Mouse (Mus musculus): ENCODE measurements at regions not wholly inside any gene's neighbourhood (a gene's known extent, or its start where the extent isn't known, plus 50 kb on each side); places are given as distances from the start of the nearest gene placed in this dataset.
A peak's percentile ranks its signal among the peaks of the same experiment; 100 is the strongest.

GRCm38 (mm10) chr6:67139012-67139375, 99.0 kb upstream of the Serbp1 start:
- Histone ChIP-seq H3K4me2 (replicated peaks; ENCODE audit: low read depth, low read length) (no peak overlapping the region), H3K4me3 (ENCODE audit: low read length) (no peak overlapping the region), H3K36me3 (ENCODE audit: insufficient read depth, low read length) (no peaks in the 10 kb centered on the region), H3K4me1 (ENCODE audit: insufficient read depth, low read length) (0 out of 2 replicates have a peak, but pooled peaks cover 14% of the 10 kb centered on the region), H3K27ac (ENCODE audit: low read length) (no peak overlapping the region; the same call in 1 of the 2 replicates), H3K9me3 (ENCODE audit: low read length) (no peaks in the 10 kb centered on the region), H3K9ac (replicated peaks; ENCODE audit: low read length) (no peak overlapping the region), H3K27me3 (ENCODE audit: insufficient read depth, low read length) (no peaks in the 10 kb centered on the region)
- no peak for ATAC-seq (ENCODE audit: low FRiP score, low TSS enrichment)
- WGBS = 73% methylated on average over 3 of the region's 3 CpGs

- Histone ChIP-seq H3K9me3 (ENCODE audit: low read length) (no peaks in the 10 kb centered on the region), H3K4me2 (replicated peaks; ENCODE audit: low read depth, low read length) (no peak overlapping the region), H3K4me1 (ENCODE audit: insufficient read depth, low read length) (0 out of 2 replicates have a peak, but pooled peaks cover 14% of the 10 kb centered on the region), H3K9ac (replicated peaks; ENCODE audit: low read length) (no peak overlapping the region), H3K27me3 (ENCODE audit: insufficient read depth, low read length) (no peaks in the 10 kb centered on the region), H3K27ac (ENCODE audit: low read length) (peak overlapping the region; percentile 21; the same call in 1 of the 2 replicates), H3K4me3 (ENCODE audit: low read length) (no peak overlapping the region), H3K36me3 (ENCODE audit: insufficient read depth, low read length) (no peaks in the 10 kb centered on the region)
- 29% methylated on average over 13 of the region's 13 CpGs for WGBS
- ATAC-seq (ENCODE audit: low FRiP score, low TSS enrichment) = peak; percentile 71
These were observed 99.5 kb upstream of the Serbp1 start for GRCm38 (mm10) chr6:67138302-67139011.

GRCm38 (mm10) chr6:67137482-67137881, 100.2 kb upstream of the Gadd45a start:
- no peak overlapping the region for H3K4me3 ChIP-seq (ENCODE audit: low read length)
- no peak overlapping the region for H3K4me2 ChIP-seq (replicated peaks; ENCODE audit: low read depth, low read length)
- WGBS = 67% methylated on average over 4 of the region's 4 CpGs
- no peaks in the 10 kb centered on the region for H3K27me3 ChIP-seq (ENCODE audit: insufficient read depth, low read length)
- H3K9ac ChIP-seq (replicated peaks; ENCODE audit: low read length) = no peak overlapping the region
- H3K9me3 ChIP-seq (ENCODE audit: low read length) = no peaks in the 10 kb centered on the region
- ATAC-seq (ENCODE audit: low FRiP score, low TSS enrichment) = no peak
- 0 out of 2 replicates have a peak, but pooled peaks cover 14% of the 10 kb centered on the region for H3K4me1 ChIP-seq (ENCODE audit: insufficient read depth, low read length)
- no peak overlapping the region for H3K27ac ChIP-seq (ENCODE audit: low read length)
- no peaks in the 10 kb centered on the region for H3K36me3 ChIP-seq (ENCODE audit: insufficient read depth, low read length)

- no peaks in the 10 kb centered on the region for H3K36me3 ChIP-seq (ENCODE audit: insufficient read depth, low read length)
- H3K27ac ChIP-seq (ENCODE audit: low read length) = peak overlapping the region; percentile 78
- no peak overlapping the region for H3K9ac ChIP-seq (replicated peaks; ENCODE audit: low read length)
- H3K4me1 ChIP-seq (ENCODE audit: insufficient read depth, low read length) = peaks cover 25% of the 10 kb centered on the region
- no peaks in the 10 kb centered on the region for H3K9me3 ChIP-seq (ENCODE audit: low read length)
- no peaks in the 10 kb centered on the region for H3K27me3 ChIP-seq (ENCODE audit: insufficient read depth, low read length)
- no peak overlapping the region for H3K4me3 ChIP-seq (ENCODE audit: low read length)
- H3K4me2 ChIP-seq (replicated peaks; ENCODE audit: low read depth, low read length) = no peak overlapping the region
- 12% methylated on average over 1 of the region's 1 CpGs for WGBS
- no peak for ATAC-seq (ENCODE audit: low FRiP score, low TSS enrichment)
These were observed 97.7 kb upstream of the Gadd45a start for GRCm38 (mm10) chr6:67134915-67135314.

GRCm38 (mm10) chr6:67130540-67131301, 93.5 kb upstream of the Gadd45a start:
- Histone ChIP-seq H3K27me3 (ENCODE audit: insufficient read depth, low read length) (no peaks in the 10 kb centered on the region), H3K4me3 (ENCODE audit: low read length) (no peak overlapping the region), H3K9me3 (ENCODE audit: low read length) (no peaks in the 10 kb centered on the region), H3K27ac (ENCODE audit: low read length) (no peak overlapping the region), H3K4me1 (ENCODE audit: insufficient read depth, low read length) (peaks cover 19% of the 10 kb centered on the region), H3K4me2 (replicated peaks; ENCODE audit: low read depth, low read length) (no peak overlapping the region), H3K9ac (replicated peaks; ENCODE audit: low read length) (no peak overlapping the region), H3K36me3 (ENCODE audit: insufficient read depth, low read length) (no peaks in the 10 kb centered on the region)
- peak; percentile 36; the same call in 1 of the 2 replicates for ATAC-seq (ENCODE audit: low FRiP score, low TSS enrichment)
- 57% methylated on average over 11 of the region's 11 CpGs for WGBS

- Histone ChIP-seq H3K27ac (ENCODE audit: low read length) (no peak overlapping the region), H3K36me3 (ENCODE audit: insufficient read depth, low read length) (no peaks in the 10 kb centered on the region), H3K4me1 (ENCODE audit: insufficient read depth, low read length) (peaks cover 11% of the 10 kb centered on the region), H3K9ac (replicated peaks; ENCODE audit: low read length) (no peak overlapping the region), H3K4me2 (replicated peaks; ENCODE audit: low read depth, low read length) (no peak overlapping the region), H3K9me3 (ENCODE audit: low read length) (no peaks in the 10 kb centered on the region), H3K4me3 (ENCODE audit: low read length) (no peak overlapping the region), H3K27me3 (ENCODE audit: insufficient read depth, low read length) (no peaks in the 10 kb centered on the region)
- 87% methylated on average over 10 of the region's 10 CpGs for WGBS
- no peak for ATAC-seq (ENCODE audit: low FRiP score, low TSS enrichment)
These were observed 92.4 kb upstream of the Gadd45a start for GRCm38 (mm10) chr6:67129626-67130025.

- WGBS = 55% methylated on average over 16 of the region's 16 CpGs
- no peak overlapping the region for H3K4me3 ChIP-seq (ENCODE audit: low read length)
- H3K27ac ChIP-seq (ENCODE audit: low read length) = no peak overlapping the region
- peaks cover 11% of the 10 kb centered on the region for H3K4me1 ChIP-seq (ENCODE audit: insufficient read depth, low read length)
- no peak for ATAC-seq (ENCODE audit: low FRiP score, low TSS enrichment)
- no peaks in the 10 kb centered on the region for H3K9me3 ChIP-seq (ENCODE audit: low read length)
- H3K9ac ChIP-seq (replicated peaks; ENCODE audit: low read length) = no peak overlapping the region
- H3K4me2 ChIP-seq (replicated peaks; ENCODE audit: low read depth, low read length) = no peak overlapping the region
- H3K27me3 ChIP-seq (ENCODE audit: insufficient read depth, low read length) = no peaks in the 10 kb centered on the region
- H3K36me3 ChIP-seq (ENCODE audit: insufficient read depth, low read length) = no peaks in the 10 kb centered on the region
These were observed 91.5 kb upstream of the Gadd45a start for GRCm38 (mm10) chr6:67128503-67129463.

- no peaks in the 10 kb centered on the region for H3K9me3 ChIP-seq (ENCODE audit: low read length)
- ATAC-seq (ENCODE audit: low FRiP score, low TSS enrichment) = no peak
- WGBS = 87% methylated on average over 4 of the region's 4 CpGs
These were observed 90.5 kb upstream of the Gadd45a start for GRCm38 (mm10) chr6:67127727-67128126.

GRCm38 (mm10) chr6:67125715-67126312, 88.6 kb upstream of the Gadd45a start:
- no peak overlapping the region for H3K4me3 ChIP-seq (ENCODE audit: low read length)
- H3K36me3 ChIP-seq (ENCODE audit: insufficient read depth, low read length) = no peaks in the 10 kb centered on the region
- no peaks in the 10 kb centered on the region for H3K9me3 ChIP-seq (ENCODE audit: low read length)
- H3K27ac ChIP-seq (ENCODE audit: low read length) = no peak overlapping the region
- peaks cover 7% of the 10 kb centered on the region for H3K4me1 ChIP-seq (ENCODE audit: insufficient read depth, low read length)
- H3K4me2 ChIP-seq (replicated peaks; ENCODE audit: low read depth, low read length) = no peak overlapping the region
- 74% methylated on average over 7 of the region's 7 CpGs for WGBS
- ATAC-seq (ENCODE audit: low FRiP score, low TSS enrichment) = no peak
- H3K27me3 ChIP-seq (ENCODE audit: insufficient read depth, low read length) = no peaks in the 10 kb centered on the region
- H3K9ac ChIP-seq (replicated peaks; ENCODE audit: low read length) = no peak overlapping the region

More at GRCm38 (mm10) chr6:67127727-67128126, 90.5 kb upstream of the Gadd45a start:
- no peak overlapping the region for H3K4me2 ChIP-seq (replicated peaks; ENCODE audit: low read depth, low read length)
- peaks cover 11% of the 10 kb centered on the region for H3K4me1 ChIP-seq (ENCODE audit: insufficient read depth, low read length)
- H3K27ac ChIP-seq (ENCODE audit: low read length) = no peak overlapping the region
- no peak overlapping the region for H3K4me3 ChIP-seq (ENCODE audit: low read length)
- no peaks in the 10 kb centered on the region for H3K36me3 ChIP-seq (ENCODE audit: insufficient read depth, low read length)
- no peak overlapping the region for H3K9ac ChIP-seq (replicated peaks; ENCODE audit: low read length)
- no peaks in the 10 kb centered on the region for H3K27me3 ChIP-seq (ENCODE audit: insufficient read depth, low read length)

Data from kidney, embryonic 16.5 days (tissue).